Mouse (Mus musculus): Measurements from ENCODE around the gene Gosr1.
"Not testable (repeated sequence)": the region's sequence is repeated elsewhere in the genome, so short reads cannot be mapped to it uniquely, and the experiment has no call there.

The Gosr1 gene

DNA sequence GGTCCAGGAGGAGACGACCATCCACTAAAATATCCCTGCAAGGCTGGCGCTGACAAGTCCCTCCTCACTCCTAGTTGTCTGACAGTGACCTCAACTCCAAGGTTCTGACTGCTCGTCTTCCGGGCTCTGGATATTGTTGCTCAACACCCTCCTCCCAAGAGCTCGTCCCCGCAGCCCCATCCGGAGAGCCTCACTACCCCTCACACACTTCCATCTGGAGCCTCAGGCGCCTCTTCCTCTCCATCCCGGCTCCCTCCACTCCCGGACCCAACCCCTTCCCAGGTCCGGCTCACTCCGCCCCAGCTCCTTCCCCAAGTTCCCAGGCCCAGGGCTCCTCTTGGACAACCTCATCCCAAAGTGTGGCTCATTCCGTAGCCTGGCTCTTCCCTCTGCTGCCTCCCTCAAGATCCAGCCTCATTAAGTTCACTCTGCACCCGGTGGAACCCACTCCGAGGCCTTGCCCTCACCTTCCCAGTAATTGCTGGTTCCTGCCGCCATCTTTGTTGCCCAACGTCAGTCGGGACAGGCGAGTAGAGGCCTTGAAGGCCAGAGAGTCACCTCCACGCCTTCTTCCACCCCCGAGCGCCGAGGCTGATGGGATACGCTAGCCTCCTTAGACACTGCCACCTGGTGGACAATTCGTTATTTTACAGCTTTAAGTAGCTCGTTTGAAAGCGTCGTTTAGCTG lies at the start of gene Gosr1:
Gosr1 (minus strand) TSS at position 527 of the 688 bp plus-strand sequence.
- peak; percentile 91 to 93 for DNase-seq (ENCODE audit: low read depth in 2 of 2, low spot score in 2 of 2)

- DNase-seq (ENCODE audit: low read depth in 2 of 2, low spot score in 2 of 2), result no peak
These were observed 47.5 kb upstream of the Gosr1 start for GRCm38 (mm10) chr11:76810706-76811495.

- DNase-seq (ENCODE audit: low read depth in 2 of 2, low spot score in 2 of 2), result no peak
These were observed 46.1 kb upstream of the Gosr1 start for GRCm38 (mm10) chr11:76809450-76809849.

GRCm38 (mm10) chr11:76808550-76808949 lies 45.2 kb upstream of the Gosr1 start:
- no peak for DNase-seq (ENCODE audit: low read depth in 2 of 2, low spot score in 2 of 2)

GRCm38 (mm10) chr11:76807007-76807679 lies 43.8 kb upstream of the Gosr1 start:
- DNase-seq (ENCODE audit: low read depth in 2 of 2, low spot score in 2 of 2), result no peak

- no peak for DNase-seq (ENCODE audit: low read depth in 2 of 2, low spot score in 2 of 2)
These were observed 42.6 kb upstream of the Gosr1 start for GRCm38 (mm10) chr11:76806026-76806425.

GRCm38 (mm10) chr11:76805072-76805471 lies 41.7 kb upstream of the Gosr1 start:
- not testable (repeated sequence) for DNase-seq (ENCODE audit: low read depth in 2 of 2, low spot score in 2 of 2)

- DNase-seq (ENCODE audit: low read depth in 2 of 2, low spot score in 2 of 2), result no peak
These were observed 39.9 kb upstream of the Gosr1 start for GRCm38 (mm10) chr11:76803266-76803665.

GRCm38 (mm10) chr11:76797236-76797635 lies 33.9 kb upstream of the Gosr1 start:
- no peak for DNase-seq (ENCODE audit: low read depth in 2 of 2, low spot score in 2 of 2)

DNA sequence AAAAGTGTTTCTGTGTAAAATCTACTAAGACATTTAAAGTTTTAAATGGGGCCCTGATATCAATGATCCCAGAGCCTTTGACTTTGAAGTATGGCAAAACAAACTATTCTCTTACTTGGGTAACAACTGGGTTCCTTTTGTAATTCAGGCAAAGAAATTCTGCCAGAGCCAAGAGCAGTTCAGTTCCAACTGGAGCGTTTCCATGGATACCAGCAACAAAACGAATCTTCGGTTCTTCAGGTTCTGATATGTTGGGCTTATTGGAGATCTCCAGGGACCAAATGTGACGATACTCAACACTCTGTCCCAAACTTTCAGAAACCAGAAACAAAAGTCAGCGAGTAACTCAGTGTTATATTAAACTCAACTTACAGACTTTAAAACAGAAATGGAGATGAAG lies 31.9 kb upstream of the Gosr1 start:
- DNase-seq (ENCODE audit: low read depth in 2 of 2, low spot score in 2 of 2), result no peak

DNA sequence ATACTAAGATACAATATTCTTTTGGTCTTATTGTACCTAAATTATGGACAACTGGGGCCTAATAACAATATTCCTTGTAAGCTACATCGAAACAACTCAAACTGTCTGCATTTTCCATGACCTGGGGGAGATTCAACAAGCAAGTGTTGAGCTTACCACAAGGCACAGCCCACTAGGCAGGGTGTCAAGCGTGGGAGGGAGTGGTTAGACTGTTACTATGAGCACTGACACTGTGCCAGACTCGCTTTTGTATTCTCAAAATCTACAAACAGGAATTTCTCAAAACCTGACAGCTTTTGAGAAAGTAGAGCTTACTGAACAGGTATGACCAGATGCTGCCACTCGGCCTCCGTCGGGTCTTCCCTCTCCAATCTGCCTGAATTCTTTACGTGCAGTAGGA lies 28.0 kb upstream of the Gosr1 start:
- no peak for DNase-seq (ENCODE audit: low read depth in 2 of 2, low spot score in 2 of 2)

DNA sequence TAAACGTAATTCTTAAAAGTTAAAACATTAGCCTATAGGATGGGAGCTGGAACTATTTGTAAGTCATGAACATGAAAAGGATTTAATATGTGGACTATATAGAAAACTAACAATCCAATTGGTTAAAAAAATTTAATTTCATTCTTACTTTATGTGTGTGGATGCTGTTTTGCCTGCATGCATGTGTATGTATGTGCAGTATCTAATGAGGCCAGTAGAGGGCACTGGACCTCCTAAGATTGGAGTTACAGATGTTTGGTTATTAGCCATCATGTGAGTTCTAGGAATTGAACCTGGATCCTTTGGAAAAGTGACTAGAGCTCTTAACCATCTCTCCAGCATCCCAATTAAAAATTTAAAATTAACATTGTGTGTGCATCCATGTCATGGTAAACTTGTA lies 25.9 kb upstream of the Gosr1 start:
- peak; percentile 2 to 23 for DNase-seq (ENCODE audit: low read depth in 2 of 2, low spot score in 2 of 2)

- DNase-seq (ENCODE audit: low read depth in 2 of 2, low spot score in 2 of 2), result no peak
These were observed 12.2 kb upstream of the Gosr1 start for GRCm38 (mm10) chr11:76775533-76775932.

DNA sequence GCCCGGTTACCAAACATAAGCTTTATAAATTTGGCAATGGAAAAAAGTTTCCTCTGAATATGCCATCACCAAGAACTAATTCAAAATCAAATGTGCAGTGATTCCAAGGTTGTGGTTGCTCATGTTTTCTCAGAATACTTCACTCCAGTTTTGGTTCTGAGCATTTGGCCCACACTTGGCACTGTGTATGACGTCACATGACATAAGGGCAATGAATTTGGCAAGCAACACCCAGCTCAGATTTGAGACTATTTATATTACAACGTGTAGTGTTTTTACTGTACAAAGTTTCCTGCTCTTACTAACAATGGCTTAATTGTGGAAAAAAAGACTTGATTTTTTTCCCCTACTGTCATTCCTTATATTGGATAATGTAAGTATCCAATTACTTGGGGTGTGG lies 10.4 kb upstream of the Gosr1 start:
- no peak for DNase-seq (ENCODE audit: low read depth in 2 of 2, low spot score in 2 of 2)

GRCm38 (mm10) chr11:76770566-76770965 lies 7.2 kb upstream of the Gosr1 start:
- DNase-seq (ENCODE audit: low read depth in 2 of 2, low spot score in 2 of 2), result no peak

DNA sequence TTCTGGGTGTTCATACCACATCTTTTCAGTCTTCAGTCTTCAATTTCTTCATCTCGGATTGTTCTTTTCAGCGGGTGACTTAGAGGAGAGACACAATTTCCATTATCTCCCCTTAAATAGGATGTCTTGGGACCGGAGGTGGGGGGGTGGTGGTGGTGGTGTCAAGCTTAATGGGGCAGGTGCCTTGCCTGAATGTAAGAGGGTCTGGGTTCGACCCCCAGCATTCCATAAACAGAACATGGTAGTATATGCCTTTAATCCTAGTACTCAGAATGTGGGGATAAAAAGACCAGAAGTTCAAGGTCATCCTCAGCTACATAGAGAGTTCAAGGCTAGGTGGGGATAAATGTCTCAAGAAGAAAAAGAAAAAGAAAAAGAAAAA lies 353 bp upstream of the Gosr1 start:
- no peak for DNase-seq (ENCODE audit: low read depth in 2 of 2, low spot score in 2 of 2)

DNA sequence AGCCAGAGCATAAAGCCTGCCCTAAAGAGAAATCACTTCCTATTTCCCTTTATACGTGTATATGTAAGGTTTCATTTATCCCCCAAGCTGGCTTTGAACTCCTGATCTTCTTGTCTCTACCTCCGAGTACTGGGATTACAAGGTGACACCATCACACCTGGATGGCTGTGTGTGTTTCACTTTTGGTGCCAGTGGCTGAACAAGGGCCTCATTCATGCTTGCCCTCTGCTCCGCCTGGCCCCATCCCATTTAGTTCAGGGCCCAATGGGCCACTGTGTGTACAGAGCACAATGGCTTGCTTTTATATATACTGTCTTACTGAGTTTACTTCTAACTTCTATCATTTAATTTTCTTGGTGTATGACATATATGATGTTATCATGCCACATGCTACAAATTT lies 11.1 kb downstream of the Gosr1 start:
- DNase-seq (ENCODE audit: low read depth in 2 of 2, low spot score in 2 of 2), result no peak

DNA sequence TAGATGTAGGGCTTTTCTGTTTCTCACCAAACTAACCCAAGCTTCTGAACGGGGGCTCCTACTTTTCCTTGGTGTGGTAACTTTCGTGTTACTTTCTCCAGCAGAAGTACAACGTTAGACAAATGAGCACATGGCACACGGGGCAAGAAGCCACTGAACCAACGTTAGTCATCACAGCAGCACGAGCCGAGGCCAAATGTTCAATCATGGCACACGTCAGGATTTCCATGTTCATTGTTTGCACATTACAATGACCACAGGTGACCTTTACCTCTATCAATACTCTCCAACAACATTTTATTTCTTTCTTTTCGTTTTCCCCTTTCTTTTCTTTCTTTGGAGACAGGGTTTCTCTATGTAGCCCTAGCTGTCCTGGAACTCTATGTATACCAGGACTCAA lies 14.6 kb downstream of the Gosr1 start:
- DNase-seq (ENCODE audit: low read depth in 2 of 2, low spot score in 2 of 2), result no peak

DNA sequence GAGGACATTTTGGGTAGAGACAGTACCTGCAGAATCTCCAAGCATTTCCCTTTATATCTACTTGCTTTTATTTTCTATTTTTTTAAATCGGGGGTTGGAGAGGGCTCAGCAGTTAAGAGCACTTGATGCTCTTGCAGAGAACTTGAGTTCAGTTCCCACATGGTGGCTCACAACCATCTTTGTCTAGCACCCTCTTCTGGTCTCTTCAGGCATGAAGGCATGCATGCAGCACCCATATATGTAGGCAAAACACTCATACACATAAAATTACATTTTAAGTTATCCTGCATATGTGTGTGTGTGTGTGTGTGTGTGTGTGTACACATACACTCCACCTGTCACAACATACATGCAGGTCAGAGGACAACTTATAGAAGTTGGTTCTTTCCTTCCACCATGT lies 17.5 kb downstream of the Gosr1 start:
- DNase-seq (ENCODE audit: low read depth in 2 of 2, low spot score in 2 of 2), result no peak

DNA sequence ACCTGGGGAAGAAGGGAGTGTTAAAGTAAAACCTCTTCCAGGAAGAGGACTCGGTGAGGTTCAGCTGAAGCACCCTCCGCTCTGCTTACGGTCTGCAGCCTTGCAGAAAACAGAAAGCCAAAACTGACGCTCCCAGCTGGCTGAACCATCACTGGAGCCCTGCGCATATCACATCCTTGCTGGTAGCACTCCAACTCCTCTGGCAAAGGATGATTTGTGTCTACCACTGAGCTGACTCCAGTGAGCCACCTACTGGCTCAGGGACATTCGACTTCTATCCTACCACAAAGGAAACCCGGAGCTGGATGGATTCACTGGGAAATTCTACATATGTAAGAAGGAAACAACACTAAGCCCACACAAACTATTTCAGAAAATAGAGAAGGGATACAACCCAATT lies 18.8 kb downstream of the Gosr1 start:
- DNase-seq (ENCODE audit: low read depth in 2 of 2, low spot score in 2 of 2), result no peak

DNA sequence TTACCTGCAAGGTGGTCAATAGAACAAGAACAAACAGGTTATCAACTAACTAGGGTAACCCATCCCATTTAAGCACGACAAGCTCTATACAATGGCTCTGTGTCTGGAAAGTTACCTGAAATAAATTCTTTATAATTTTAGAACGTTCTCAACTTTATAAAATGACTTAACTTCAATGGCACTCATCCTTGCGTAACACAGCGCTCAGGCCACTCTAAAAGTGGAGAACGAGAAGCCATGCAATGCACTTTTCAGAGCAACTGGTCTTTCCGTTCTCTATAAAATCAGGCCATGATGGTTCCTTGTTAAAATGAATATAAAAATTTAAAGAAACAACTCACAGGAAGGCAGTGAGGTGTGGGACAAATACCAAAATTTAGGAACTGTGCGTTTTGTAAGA lies 20.9 kb downstream of the Gosr1 start:
- DNase-seq (ENCODE audit: low read depth in 2 of 2, low spot score in 2 of 2), result no peak

- DNase-seq (ENCODE audit: low read depth in 2 of 2, low spot score in 2 of 2), result peak; percentile 51 to 69
These were observed 24.3 kb downstream of the Gosr1 start for GRCm38 (mm10) chr11:76739125-76739524.
